Mouse (Mus musculus): ENCODE results near the gene Nptx1.

Nptx1 gene

DNA sequence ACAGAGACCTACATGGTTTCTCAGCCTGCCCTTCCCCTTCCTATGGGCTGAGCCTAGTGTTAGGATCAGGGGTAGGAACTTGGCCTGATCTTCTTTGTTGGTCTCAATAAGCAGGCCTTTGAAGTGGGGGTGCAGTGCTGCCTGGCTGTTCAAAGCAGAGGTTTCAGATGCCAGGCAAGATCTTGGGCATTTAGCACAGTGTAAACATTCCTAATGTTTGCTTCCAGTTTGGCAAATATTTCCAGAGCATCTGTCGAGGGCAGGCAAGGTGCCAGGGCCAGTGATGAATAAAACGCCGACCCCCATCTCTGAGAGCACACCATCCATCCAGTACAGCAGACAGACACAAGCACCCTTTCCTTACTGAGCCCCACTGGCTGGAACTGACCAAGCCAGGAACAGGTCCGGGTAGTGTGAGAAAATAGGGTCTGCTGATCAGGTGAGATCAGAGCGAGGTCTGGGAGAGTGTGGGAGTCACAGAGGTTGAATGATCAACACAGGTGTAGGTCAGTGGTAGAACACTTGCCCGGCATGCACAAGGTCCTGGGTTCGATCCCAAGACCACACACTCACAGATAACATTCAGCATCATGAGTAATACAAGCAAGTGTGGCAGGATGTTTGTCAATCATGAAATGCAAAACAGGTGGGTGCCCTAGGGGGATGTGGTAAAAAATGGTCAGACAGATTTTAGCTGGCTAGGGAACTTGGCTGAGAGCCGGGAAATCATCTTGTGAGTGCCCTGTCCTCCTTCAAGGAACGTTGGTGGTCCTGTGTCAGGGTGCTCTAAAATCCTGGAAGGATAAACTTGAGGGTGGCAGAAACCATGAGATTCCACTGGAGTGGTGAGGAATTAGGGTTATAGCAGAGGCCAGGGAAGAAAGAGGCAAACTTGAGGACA is 5.6 kb upstream of the Nptx1 start:
- in situ Hi-C loops (cut with MboI; ENCODE audit: low pct_unique_long_range_greater_than_20kb in 1 of 2, low sequenced_read_pairs in 2 of 2, unreplicated experiment in 1 of 2), result no loop called here

- in situ Hi-C loops (cut with MboI; ENCODE audit: low pct_unique_long_range_greater_than_20kb in 1 of 2, low sequenced_read_pairs in 2 of 2, unreplicated experiment in 1 of 2), result no loop called here
These were observed 4.7 kb upstream of the Nptx1 start for GRCm38 (mm10) chr11:119552301-119552700.

GRCm38 (mm10) chr11:119551468-119551867 is 3.9 kb upstream of the Nptx1 start:
- in situ Hi-C loops (cut with MboI; ENCODE audit: low pct_unique_long_range_greater_than_20kb in 1 of 2, low sequenced_read_pairs in 2 of 2, unreplicated experiment in 1 of 2), result no loop called here

DNA sequence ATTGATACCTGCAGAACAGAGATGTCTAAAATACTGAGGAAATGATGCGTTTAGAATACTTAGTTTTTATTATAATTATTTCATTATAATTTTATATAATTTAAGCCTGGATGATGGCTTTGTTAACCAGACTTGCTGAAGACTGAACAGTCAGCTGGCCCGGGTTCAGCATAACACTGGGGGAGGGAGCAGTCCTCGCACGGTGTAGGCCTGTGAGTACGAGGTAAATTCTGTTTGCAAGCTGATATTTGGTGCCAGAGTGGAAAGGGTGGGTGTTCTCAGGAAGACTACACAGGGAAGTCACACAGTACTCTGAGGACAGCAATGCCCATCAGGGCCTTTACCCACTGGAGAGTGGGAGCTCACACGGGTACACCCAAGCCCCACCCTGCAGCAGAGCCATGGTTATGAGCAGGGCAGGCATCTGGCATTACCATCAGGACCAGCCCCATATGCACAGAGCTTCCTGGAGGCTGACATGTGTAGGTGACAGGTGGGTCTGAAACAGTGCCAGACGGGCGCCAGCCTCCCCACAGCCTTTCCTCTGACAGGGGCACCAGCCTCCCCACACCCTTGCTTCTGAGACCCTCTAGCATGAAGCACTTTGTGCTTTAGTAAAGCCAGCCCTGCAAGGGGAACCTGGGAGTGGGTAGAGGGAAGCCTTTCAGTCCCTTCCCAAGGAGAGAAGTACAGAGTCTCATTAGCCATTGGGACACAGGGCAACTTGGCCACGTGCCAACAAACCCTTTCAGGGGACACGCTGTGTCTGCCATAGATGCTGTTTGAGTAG is 3.2 kb upstream of the Nptx1 start:
- in situ Hi-C loops (cut with MboI; ENCODE audit: low pct_unique_long_range_greater_than_20kb in 1 of 2, low sequenced_read_pairs in 2 of 2, unreplicated experiment in 1 of 2), result no loop called here

- in situ Hi-C loops (cut with MboI; ENCODE audit: low pct_unique_long_range_greater_than_20kb in 1 of 2, low sequenced_read_pairs in 2 of 2, unreplicated experiment in 1 of 2), result loop anchor here in 1 of 2 experiments (5.0 kb wide), 1 partner anchor 467 kb away; no protein-coding TSS in a partner anchor
These were observed 1.8 kb upstream of the Nptx1 start for GRCm38 (mm10) chr11:119549371-119549811.

GRCm38 (mm10) chr11:119548741-119549370 is 1.3 kb upstream of the Nptx1 start:
- in situ Hi-C loops (cut with MboI; ENCODE audit: low pct_unique_long_range_greater_than_20kb in 1 of 2, low sequenced_read_pairs in 2 of 2, unreplicated experiment in 1 of 2), result loop anchor here in 1 of 2 experiments (5.0 kb wide), 1 partner anchor 467 kb away; no protein-coding TSS in a partner anchor

GRCm38 (mm10) chr11:119547951-119548591 is 518 bp upstream of the Nptx1 start:
- in situ Hi-C loops (cut with MboI; ENCODE audit: low pct_unique_long_range_greater_than_20kb in 1 of 2, low sequenced_read_pairs in 2 of 2, unreplicated experiment in 1 of 2), result loop anchor here in 1 of 2 experiments (5.0 kb wide), 1 partner anchor 466 kb away; no protein-coding TSS in a partner anchor

GRCm38 (mm10) chr11:119546496-119547182 is 914 bp downstream of the Nptx1 start:
- in situ Hi-C loops (cut with MboI; ENCODE audit: low pct_unique_long_range_greater_than_20kb in 1 of 2, low sequenced_read_pairs in 2 of 2, unreplicated experiment in 1 of 2), result loop anchor here in 1 of 2 experiments (5.0 kb wide), 1 partner anchor 464 kb away; no protein-coding TSS in a partner anchor

DNA sequence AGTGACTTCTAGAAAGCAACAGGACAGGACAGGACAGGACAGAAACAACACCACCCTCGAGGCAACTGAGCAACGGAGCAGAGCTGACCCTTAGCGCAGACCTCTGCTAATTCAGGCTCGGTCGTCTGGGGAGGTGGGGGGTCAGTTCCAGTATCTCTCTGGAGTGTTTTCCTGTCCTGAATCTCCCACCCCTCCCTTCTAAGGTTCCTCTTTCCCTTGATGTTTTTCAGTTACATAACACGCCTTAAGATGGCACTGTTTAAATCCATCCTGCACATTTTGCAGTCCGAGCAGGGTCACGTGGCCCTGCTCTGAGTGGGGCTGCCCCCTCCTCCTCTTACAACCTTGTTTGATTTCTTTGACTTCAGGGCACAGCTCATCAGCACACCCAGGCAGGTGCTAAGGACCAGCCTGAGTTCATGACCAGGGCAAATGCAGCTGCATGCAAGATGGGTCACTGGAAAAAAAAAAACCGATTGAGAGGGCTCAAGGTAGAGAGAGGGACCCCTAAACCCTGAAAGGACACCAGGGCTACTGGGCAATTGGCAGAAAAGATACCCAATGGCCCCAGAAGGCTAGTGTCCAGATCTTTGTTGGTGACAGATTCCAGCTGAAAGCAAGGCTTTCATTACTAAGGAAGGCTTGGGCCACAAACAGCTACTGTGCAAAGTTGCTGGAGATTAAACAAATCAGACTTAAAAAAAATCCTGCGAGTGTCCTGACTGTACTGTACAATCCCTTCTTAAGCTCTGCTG is 1.6 kb downstream of the Nptx1 start:
- in situ Hi-C loops (cut with MboI; ENCODE audit: low pct_unique_long_range_greater_than_20kb in 1 of 2, low sequenced_read_pairs in 2 of 2, unreplicated experiment in 1 of 2), result loop anchor here in 1 of 2 experiments (5.0 kb wide), 1 partner anchor 464 kb away; no protein-coding TSS in a partner anchor

DNA sequence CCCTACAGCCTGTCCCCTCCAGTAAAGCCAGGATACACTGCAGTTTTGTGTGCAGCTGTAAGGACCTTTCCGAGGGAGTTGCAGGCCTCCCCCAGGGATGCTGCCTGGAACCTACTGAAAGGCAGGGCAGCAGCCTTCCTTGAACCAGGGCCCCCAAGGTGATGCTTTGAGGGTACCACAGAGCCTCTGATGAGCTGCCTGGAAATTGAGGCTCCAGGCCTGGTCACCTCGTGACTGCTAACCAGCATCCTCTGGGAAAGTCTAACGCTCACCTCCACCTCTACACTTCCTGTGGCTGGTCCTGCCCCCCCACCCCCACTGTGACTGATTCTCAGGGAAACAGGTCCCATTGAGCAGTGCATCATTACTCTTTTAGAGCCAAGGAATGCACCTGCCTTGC is 2.3 kb downstream of the Nptx1 start:
- in situ Hi-C loops (cut with MboI; ENCODE audit: low pct_unique_long_range_greater_than_20kb in 1 of 2, low sequenced_read_pairs in 2 of 2, unreplicated experiment in 1 of 2), result loop anchor here in 1 of 2 experiments (5.0 kb wide), 1 partner anchor 463 kb away; no protein-coding TSS in a partner anchor

- in situ Hi-C loops (cut with MboI; ENCODE audit: low pct_unique_long_range_greater_than_20kb in 1 of 2, low sequenced_read_pairs in 2 of 2, unreplicated experiment in 1 of 2), result loop anchor here in 1 of 2 experiments (5.0 kb wide), 1 partner anchor 462 kb away; no protein-coding TSS in a partner anchor
These were observed 2.9 kb downstream of the Nptx1 start for GRCm38 (mm10) chr11:119544518-119545105.

DNA sequence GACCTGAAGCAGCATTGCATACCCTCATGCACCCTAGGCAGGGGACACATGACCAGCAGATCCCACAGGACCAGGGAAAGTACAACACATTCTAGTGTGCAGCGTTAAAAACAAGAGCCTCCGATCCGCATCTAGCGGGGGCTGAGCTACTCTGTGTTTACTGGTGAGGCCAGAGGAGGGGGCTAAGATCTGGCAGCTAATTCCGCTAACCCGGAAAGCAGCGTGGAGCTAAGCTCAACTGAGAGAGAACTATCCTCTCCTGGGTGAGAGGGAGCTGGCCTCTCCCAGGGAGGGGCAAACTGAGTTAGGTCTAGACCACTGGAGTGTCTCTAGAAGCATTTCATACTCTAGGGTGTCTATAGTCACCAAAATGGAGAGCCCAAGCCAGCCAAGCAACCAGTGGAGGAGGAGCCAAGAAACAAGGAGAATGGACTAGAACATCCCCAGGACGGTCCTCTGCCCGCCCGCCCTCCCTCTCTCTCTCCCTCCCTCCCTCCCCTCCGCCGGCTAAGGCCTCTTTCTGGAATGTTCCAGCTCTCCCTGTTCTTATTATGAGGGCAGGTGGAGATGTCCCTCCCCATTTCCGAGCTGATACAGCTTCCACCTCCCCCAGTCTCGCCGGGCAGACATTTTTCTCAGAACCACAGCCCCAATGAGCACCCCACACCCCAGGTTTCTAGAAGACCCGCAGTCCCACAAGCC is 3.6 kb downstream of the Nptx1 start:
- in situ Hi-C loops (cut with MboI; ENCODE audit: low pct_unique_long_range_greater_than_20kb in 1 of 2, low sequenced_read_pairs in 2 of 2, unreplicated experiment in 1 of 2), result no loop called here

- in situ Hi-C loops (cut with MboI; ENCODE audit: low pct_unique_long_range_greater_than_20kb in 1 of 2, low sequenced_read_pairs in 2 of 2, unreplicated experiment in 1 of 2), result no loop called here
These were observed 4.7 kb downstream of the Nptx1 start for GRCm38 (mm10) chr11:119542886-119543285.

- in situ Hi-C loops (cut with MboI; ENCODE audit: low pct_unique_long_range_greater_than_20kb in 1 of 2, low sequenced_read_pairs in 2 of 2, unreplicated experiment in 1 of 2), result no loop called here
These were observed 5.2 kb downstream of the Nptx1 start for GRCm38 (mm10) chr11:119542371-119542770.

DNA sequence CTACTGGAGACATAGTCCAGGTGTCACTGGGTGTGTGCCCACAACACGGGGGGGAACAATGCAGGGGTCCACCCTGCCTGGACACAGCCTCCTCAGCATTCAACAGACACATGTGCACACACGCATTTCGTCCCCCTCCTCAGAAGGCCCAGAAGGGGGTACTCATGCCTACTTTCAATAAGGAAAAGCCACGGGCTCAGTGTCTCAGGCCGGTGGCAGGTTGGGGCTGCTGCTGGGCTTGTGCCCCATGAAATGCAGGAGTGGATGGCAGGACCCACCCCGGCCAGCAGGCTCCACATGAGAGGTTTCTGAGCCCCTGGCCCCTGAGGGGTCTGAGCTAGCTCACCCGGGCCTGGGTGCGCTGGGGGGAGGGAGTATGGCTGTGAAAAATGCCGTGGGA is 6.5 kb downstream of the Nptx1 start:
- in situ Hi-C loops (cut with MboI; ENCODE audit: low pct_unique_long_range_greater_than_20kb in 1 of 2, low sequenced_read_pairs in 2 of 2, unreplicated experiment in 1 of 2), result no loop called here

DNA sequence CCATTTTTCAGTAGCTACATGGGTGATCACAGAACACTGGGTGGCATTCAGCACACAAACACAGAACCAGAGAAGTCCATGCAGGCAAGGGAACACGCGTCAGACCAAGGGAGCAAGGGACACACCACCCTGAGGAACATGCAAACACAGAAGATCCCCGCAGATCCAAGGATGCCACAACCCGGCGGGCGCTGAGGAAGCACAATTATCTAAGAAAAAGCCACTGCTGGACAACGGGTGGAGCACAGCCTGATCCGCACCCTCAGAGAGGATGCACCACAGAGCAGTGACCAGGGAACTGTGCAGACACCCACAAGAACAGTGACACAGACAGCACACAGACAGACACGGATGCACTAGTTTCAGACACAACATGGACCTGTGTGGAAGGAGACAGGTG is 7.0 kb downstream of the Nptx1 start:
- in situ Hi-C loops (cut with MboI; ENCODE audit: low pct_unique_long_range_greater_than_20kb in 1 of 2, low sequenced_read_pairs in 2 of 2, unreplicated experiment in 1 of 2), result no loop called here
